Mouse (Mus musculus) right cerebral cortex, postnatal 25 days (tissue): ENCODE measurements around the gene Padi6.

Source experiments
- DNase-seq: peaks from one replicate; pipeline ENCODE4 v3.0.0; 2022

The Padi6 gene

GRCm38 (mm10) chr4:140742543-140742942, at the start of gene Padi6:
TSS of gene Padi6 (minus strand) at chr4:140742643.
- DNase-seq = no peak

DNA sequence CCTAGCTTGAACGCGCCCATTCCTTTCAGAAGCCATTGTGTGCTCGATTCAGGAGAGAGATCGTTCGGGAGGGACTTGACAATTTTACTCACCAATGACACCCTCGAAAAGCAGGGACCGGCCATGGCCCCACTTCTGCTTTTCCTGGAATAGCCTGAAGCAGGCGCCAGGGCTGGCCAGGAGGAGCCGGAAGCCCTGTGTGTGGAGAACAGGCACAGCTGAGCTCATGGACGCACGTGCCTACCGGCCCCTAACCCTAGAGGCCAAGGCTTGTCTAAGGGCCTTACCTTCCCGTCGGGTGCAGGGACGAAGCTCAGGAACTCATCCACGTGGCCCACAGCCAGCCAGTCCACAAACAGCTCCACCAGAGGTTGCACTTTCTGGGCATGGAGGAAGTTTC, 48.6 kb upstream of the Padi6 start:
- no peak for DNase-seq

- DNase-seq = no peak
These were observed 47.5 kb upstream of the Padi6 start for GRCm38 (mm10) chr4:140789983-140790382.

- DNase-seq = no peak
These were observed 46.5 kb upstream of the Padi6 start for GRCm38 (mm10) chr4:140788983-140789382.

DNA sequence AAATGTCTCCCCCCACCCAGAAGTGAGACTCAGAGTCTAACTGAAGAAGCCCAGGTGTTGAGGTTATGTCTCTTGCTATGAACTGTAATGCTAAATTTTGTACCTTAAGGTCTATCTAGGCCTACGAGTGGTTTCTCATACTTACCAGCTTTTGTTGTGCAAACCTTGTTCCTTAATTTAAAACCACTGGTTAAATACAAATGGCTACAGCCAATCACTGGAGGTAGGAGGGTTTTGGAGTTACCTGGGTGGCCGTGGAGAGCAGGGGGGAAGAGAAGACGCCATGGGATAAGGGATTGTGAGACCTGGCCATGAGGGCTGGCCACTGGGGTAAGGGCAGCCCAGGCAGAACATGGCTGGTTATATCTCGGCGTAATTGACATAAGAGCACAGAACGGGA, 45.8 kb upstream of the Padi6 start:
- no peak for DNase-seq

- no peak for DNase-seq
These were observed 45.0 kb upstream of the Padi6 start for GRCm38 (mm10) chr4:140787414-140787813.

DNA sequence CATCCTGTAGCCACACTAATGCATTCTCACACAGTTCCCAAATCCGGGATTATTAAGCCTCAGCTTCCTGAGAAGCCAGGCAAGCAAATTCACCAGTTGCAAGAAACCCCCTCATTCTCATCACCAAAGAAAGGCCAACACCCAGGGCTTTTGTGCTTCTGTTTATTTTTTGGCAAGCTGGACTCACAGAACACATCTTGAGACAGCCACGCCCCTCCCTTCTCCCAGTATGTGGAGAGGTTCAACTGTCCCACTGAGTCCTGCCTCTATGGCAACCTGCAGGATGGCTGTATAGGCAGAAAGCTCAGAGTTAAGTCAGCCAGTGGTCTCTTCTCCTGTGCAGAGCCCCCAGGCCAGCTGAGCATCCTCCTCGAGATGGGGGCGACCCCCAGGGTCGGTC, 42.8 kb upstream of the Padi6 start:
- DNase-seq = no peak

- DNase-seq = no peak
These were observed 42.0 kb upstream of the Padi6 start for GRCm38 (mm10) chr4:140784292-140784945.

DNA sequence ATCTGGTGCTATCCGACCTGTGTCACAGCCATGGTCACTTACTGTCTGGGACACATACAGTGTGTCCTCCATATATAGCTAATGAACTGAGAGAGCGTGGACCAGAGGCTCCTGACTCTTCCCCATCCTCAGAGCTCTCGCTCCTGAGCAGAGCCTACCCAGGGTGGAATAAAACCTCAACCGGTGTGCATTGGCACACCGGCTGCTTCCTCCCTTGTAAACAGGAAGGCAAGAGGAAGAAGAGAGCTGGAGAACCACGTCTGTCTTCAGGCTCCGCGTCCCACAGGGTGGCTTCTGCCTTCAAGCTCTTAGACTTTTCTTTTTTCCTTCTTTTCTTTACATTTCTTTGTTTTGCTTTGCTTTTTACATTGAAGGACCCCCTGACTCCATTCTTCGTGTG, 40.4 kb upstream of the Padi6 start:
- no peak for DNase-seq

- no peak for DNase-seq
These were observed 38.1 kb upstream of the Padi6 start for GRCm38 (mm10) chr4:140780507-140780906.

GRCm38 (mm10) chr4:140779803-140780397, 37.5 kb upstream of the Padi6 start:
- DNase-seq = no peak

- DNase-seq = no peak
These were observed 34.2 kb upstream of the Padi6 start for GRCm38 (mm10) chr4:140776623-140777022.

GRCm38 (mm10) chr4:140775876-140776275, 33.4 kb upstream of the Padi6 start:
- no peak for DNase-seq

DNA sequence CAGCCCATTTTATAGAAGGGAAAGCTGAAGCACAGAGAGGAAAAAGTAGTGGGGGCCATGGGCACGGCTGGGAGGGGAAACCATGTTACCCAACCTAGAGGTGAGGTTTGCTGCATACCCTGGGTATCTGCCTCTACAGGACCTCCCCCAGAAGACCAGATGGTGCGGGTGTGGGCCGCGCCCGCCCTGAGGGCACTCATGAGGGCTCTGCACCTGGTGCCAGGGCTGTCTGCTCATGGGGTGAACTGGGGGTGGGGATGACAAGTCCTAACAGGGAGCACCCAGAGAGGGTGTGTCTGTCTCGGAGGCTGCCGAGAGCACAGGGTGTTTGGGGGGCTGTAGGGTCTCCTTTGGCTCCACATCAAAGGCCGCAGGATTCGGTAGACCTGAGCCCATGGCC, 32.5 kb upstream of the Padi6 start:
- no peak for DNase-seq

DNA sequence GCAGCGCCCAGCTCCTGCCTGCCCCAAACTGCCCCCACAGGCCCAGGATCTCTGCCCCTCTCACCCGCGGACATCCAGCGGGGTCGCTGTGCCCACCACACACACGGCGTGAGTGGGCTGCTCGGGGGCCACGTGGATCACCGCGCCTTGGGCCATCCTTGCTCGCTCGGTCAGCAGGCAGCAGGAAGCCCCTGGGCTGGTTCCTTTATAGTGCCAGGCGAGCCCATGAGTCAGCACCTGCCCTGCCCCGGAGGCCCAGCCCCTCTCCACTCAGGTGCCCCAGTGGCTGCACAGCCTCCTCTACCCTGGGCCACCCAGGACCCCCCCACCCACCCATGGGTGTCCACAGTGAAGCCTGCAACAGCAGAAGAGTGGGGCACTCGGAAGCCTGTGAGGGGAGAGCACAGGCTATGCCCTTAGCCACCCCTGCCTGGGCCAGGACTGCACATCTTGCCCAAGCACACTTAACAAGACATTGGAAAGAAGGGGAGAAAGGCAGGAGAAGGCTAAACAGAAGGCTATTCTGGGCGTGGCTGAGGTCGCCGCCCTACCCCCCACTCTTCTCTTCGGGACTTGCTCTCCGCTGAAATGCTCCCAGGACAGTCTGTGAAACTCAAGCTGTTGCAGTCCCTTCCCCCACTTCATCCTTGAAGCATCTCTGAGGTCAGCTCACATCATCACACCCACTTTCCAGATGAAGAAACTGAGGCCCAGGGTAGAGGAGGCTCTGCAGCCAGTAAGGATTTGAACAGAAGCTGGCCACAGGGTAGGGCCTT, 31.8 kb upstream of the Padi6 start, which contains the start of gene Padi4:
Padi4 (minus strand) TSS at position 212 of the 776 bp plus-strand sequence.
- no peak for DNase-seq

GRCm38 (mm10) chr4:140771091-140771490, 28.6 kb upstream of the Padi6 start:
- DNase-seq = no peak

GRCm38 (mm10) chr4:140770433-140770832, 28.0 kb upstream of the Padi6 start:
- DNase-seq = no peak

DNA sequence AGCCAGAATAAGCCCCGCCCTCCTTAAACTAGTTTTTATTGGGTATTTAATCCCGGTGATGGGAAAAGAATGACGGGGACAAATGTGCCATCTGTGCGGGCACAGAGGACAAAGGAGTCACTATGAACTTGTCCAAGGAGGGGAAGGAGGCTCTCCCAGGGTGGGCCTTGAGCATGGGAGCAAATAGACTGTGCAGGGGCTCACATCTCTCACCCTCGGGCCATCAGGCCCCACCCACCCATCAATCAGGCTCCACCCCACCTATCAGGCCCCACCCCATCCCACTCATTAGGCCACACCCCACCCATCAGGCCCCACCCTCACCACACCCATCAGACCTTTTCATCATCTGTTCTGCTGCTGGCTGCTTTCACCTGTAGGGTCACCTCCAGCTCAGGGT, 26.5 kb upstream of the Padi6 start:
- no peak for DNase-seq

GRCm38 (mm10) chr4:140765936-140766335, 23.5 kb upstream of the Padi6 start:
- DNase-seq = no peak

GRCm38 (mm10) chr4:140763158-140763557, 20.7 kb upstream of the Padi6 start:
- no peak for DNase-seq

DNA sequence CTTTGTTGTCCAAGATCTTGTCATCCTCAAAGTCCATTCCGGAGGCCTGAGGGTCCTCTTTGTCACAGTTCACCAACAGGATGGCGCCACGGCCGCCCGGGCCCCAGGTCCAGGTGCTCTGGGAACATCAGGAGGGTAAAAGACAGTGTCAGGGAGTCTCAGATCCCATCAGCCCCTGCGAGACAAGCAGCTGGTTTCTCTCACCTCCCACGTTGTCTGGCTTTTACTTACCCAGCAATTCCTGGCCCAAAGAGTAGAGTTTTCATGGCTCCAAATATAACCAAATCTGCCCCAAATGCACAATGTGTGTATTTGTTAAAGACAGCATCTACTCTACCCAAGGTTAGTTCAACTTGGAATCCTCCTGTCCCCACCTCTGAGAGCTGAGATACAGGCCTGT, 19.2 kb upstream of the Padi6 start:
- DNase-seq = no peak

DNA sequence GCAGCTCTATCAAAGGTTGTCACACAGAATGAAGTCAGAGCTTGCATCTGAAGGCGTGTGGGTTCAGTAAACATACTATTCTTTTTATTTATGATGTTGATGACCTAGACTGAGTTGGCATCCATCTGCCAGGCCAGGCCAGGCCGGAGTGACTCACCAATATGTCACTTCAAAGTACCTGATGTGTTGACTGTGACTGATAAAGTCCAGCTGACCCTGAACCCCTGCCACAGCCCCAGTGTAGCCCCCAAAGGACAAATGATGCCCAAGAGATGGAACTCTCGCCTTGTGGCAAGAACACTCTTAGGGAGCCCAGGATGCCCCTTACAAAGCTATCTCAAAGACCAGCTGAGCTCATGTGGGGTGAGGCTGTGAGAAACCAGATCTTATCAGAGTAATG, 13.4 kb upstream of the Padi6 start:
- no peak for DNase-seq

DNA sequence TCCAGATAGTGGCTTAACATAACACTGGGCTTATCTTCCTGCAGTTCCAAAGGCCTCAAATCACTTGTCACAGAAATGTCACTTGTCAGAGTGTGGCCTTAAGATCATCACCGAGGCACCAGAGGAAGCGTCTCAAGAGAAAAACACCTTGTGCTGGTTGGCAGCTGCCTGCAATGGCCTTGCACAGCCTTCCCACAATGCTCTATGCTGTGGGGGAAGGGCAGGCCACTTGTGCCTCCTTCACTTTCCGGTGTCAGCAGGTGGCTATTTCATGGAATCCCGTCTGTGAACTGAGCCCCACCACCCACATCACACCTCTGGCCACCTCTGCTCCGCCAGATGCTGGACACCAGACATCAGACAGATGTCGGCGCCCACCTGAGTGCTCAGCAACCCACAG, 10.9 kb upstream of the Padi6 start:
- no peak for DNase-seq

DNA sequence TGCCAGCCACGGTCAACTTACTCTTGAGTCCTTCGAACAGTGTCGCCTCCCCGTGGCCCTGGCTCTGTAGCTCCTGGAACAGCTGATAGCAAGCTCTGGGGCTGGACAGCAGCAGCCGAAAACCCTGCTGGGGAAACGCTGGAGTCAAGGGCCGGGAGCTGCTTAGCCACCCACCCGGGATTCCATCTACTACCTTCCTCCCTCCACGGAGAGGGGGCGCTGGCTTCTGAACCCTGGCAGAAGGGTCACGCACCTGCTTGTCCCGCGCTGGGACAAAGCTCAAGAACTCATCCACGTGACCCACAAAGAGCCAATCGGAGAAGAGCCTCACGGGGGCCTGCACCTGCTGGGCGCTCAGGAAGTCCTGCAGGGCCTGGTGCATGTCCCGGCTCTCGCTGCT, 7.9 kb upstream of the Padi6 start:
- DNase-seq = no peak
